Mouse (Mus musculus) embryonic facial prominence, embryonic 12.5 days (tissue): Measurements from ENCODE around the gene Scn10a. TPM values are rescaled to one million over a fixed set of nuclear protein-coding genes. Genes with fewer than 3 reads are reported as not detected.
A peak's percentile ranks its signal among the peaks of the same experiment; 100 is the strongest.

Experiments used
- ATAC-seq: fragments of 200-750 bp; cut with Nextera tagmentation; 2 replicates; pipeline ENCODE4 v1.8.0; 2017; ENCODE audit not compliant: insufficient number of reproducible peaks, insufficient read depth, low FRiP score, low TSS enrichment
- H3K27ac ChIP-seq: fragments of 300-500 bp; sonication (generic); 2 replicates; pipeline ENCODE4 v1.5.1; 2016; ENCODE audit warnings: mild to moderate bottlenecking
- H3K27me3 ChIP-seq: fragments of 300-500 bp; sonication (generic); 2 replicates; pipeline ENCODE4 v1.6.1; 2016; ENCODE audit warnings: mild to moderate bottlenecking, moderate library complexity
- H3K36me3 ChIP-seq: fragments of 300-500 bp; sonication (generic); 2 replicates; pipeline ENCODE4 v1.6.1; 2016; ENCODE audit warnings: mild to moderate bottlenecking
- H3K4me1 ChIP-seq: fragments of 300-500 bp; sonication (generic); 2 replicates; pipeline ENCODE4 v1.6.1; 2016
- H3K4me2 ChIP-seq: fragments of 300-500 bp; sonication (generic); replicated peaks from 2 replicates; pipeline ENCODE4 v1.6.1; 2016; ENCODE audit warnings: mild to moderate bottlenecking, moderate library complexity
- H3K4me3 ChIP-seq: fragments of 300-500 bp; sonication (generic); 2 replicates; pipeline ENCODE4 v1.5.1; 2016; ENCODE audit warnings: mild to moderate bottlenecking
- H3K9ac ChIP-seq: fragments of 300-500 bp; sonication (generic); 2 replicates; pipeline ENCODE4 v1.6.1; 2016; ENCODE audit warnings: mild to moderate bottlenecking, moderate library complexity
- H3K9me3 ChIP-seq: fragments of 300-500 bp; sonication (generic); 2 replicates; pipeline ENCODE4 v1.6.1; 2016; ENCODE audit warnings: mild to moderate bottlenecking, moderate library complexity
- WGBS: fragments of 180-500 bp; shearing (Covaris S2); methylation state at CpG from one replicate; pipeline ENCODE4 v1.1.7; 2016; 5-methylcytosine and 5-hydroxymethylcytosine counted together
- polyA plus RNA-seq: library from polyadenylated mRNA; unstranded; fragments of >200 nt; fragmentation: Nextera tagmentation; extraction: Ambion mirVana; gene quantifications from 2 replicates; pipeline ENCODE4 v1.2.1, GENCODE M21; 2016

Scn10a gene
- polyA plus RNA-seq, 1 experiment from 2014 or later = 1.6 TPM

- 84% methylated on average over 10 of the region's 10 CpGs for WGBS
- Histone ChIP-seq H3K36me3 (no peaks in the 10 kb centered on the region), H3K4me3 (no peak overlapping the region), H3K27me3 (no peaks in the 10 kb centered on the region), H3K4me1 (peaks cover 6% of the 10 kb centered on the region; the same call in 1 of the 2 replicates), H3K9me3 (no peaks in the 10 kb centered on the region), H3K4me2 (no peak overlapping the region), H3K27ac (no peak overlapping the region), H3K9ac (no peak overlapping the region)
- ATAC-seq = no peak
Measured at GRCm38 (mm10) chr9:119598501-119598900, 120.6 kb downstream of the Scn10a start.

- ATAC-seq = no peak
- H3K9me3 ChIP-seq = no peaks in the 10 kb centered on the region
Measured at GRCm38 (mm10) chr9:119597332-119597731, 121.8 kb downstream of the Scn10a start.

GRCm38 (mm10) chr9:119589592-119589991 lies 129.5 kb downstream of the Scn10a start:
- Histone ChIP-seq H3K4me2 (no peak overlapping the region), H3K4me1 (0 out of 2 replicates have a peak, but pooled peaks cover 6% of the 10 kb centered on the region), H3K9ac (no peak overlapping the region), H3K36me3 (no peaks in the 10 kb centered on the region), H3K27me3 (no peaks in the 10 kb centered on the region), H3K9me3 (no peaks in the 10 kb centered on the region), H3K4me3 (no peak overlapping the region), H3K27ac (no peak overlapping the region)
- no peak for ATAC-seq
- WGBS = 86% methylated on average over 8 of the region's 8 CpGs

More at GRCm38 (mm10) chr9:119597332-119597731, 121.8 kb downstream of the Scn10a start:
- Histone ChIP-seq H3K9ac (no peak overlapping the region), H3K4me3 (no peak overlapping the region), H3K4me2 (no peak overlapping the region), H3K27me3 (no peaks in the 10 kb centered on the region), H3K4me1 (peaks cover 6% of the 10 kb centered on the region; the same call in 1 of the 2 replicates), H3K27ac (no peak overlapping the region), H3K36me3 (no peaks in the 10 kb centered on the region)
- WGBS = 74% methylated on average over 8 of the region's 8 CpGs

- H3K27ac ChIP-seq = no peak overlapping the region
- no peaks in the 10 kb centered on the region for H3K36me3 ChIP-seq
- H3K4me2 ChIP-seq = peak overlapping the region; percentile 21
- no peaks in the 10 kb centered on the region for H3K27me3 ChIP-seq
- H3K4me1 ChIP-seq = 0 out of 2 replicates have a peak, but pooled peaks cover 6% of the 10 kb centered on the region
- no peak overlapping the region for H3K9ac ChIP-seq
- H3K4me3 ChIP-seq = no peak overlapping the region
- 33% methylated on average over 26 of the region's 26 CpGs for WGBS
- H3K9me3 ChIP-seq = no peaks in the 10 kb centered on the region
- 0 out of 2 replicates have a peak, but pooled peaks have one; percentile 41 for ATAC-seq
Measured at GRCm38 (mm10) chr9:119588763-119589449, 130.2 kb downstream of the Scn10a start.

GRCm38 (mm10) chr9:119580668-119581067 lies 138.5 kb downstream of the Scn10a start:
- no peak for ATAC-seq
- no peak overlapping the region for H3K27ac ChIP-seq
- no peaks in the 10 kb centered on the region for H3K9me3 ChIP-seq
- H3K4me3 ChIP-seq = no peak overlapping the region
- peaks cover 10% of the 10 kb centered on the region; the same call in 1 of the 2 replicates for H3K4me1 ChIP-seq
- H3K4me2 ChIP-seq = no peak overlapping the region
- H3K9ac ChIP-seq = no peak overlapping the region
- H3K27me3 ChIP-seq = peaks cover 56% of the 10 kb centered on the region
- 0% methylated on average over 6 of the region's 6 CpGs for WGBS
- H3K36me3 ChIP-seq = no peaks in the 10 kb centered on the region

GRCm38 (mm10) chr9:119580187-119580586 lies 138.9 kb downstream of the Scn10a start:
- ATAC-seq = no peak
- Histone ChIP-seq H3K36me3 (no peaks in the 10 kb centered on the region), H3K4me1 (peaks cover 10% of the 10 kb centered on the region; the same call in 1 of the 2 replicates), H3K27me3 (peaks cover 61% of the 10 kb centered on the region), H3K4me2 (no peak overlapping the region), H3K27ac (no peak overlapping the region), H3K4me3 (no peak overlapping the region), H3K9ac (no peak overlapping the region), H3K9me3 (no peaks in the 10 kb centered on the region)
- 90% methylated on average over 17 of the region's 17 CpGs for WGBS

GRCm38 (mm10) chr9:119578636-119579438 lies 140.3 kb downstream of the Scn10a start, which contains the start of gene Scn5a:
Scn5a (minus strand) TSS chr9:119579016.
- H3K9me3 ChIP-seq = no peaks in the 10 kb centered on the region

GRCm38 (mm10) chr9:119578311-119578635 lies 140.8 kb downstream of the Scn10a start:
- Histone ChIP-seq H3K9me3 (no peaks in the 10 kb centered on the region), H3K4me2 (peak overlapping the region; percentile 98), H3K27me3 (peaks cover 78% of the 10 kb centered on the region), H3K9ac (peak overlapping the region; percentile 63), H3K4me3 (peak overlapping the region; percentile 55), H3K4me1 (peaks cover 10% of the 10 kb centered on the region; the same call in 1 of the 2 replicates), H3K36me3 (no peaks in the 10 kb centered on the region), H3K27ac (no peak overlapping the region)
- under 1% methylated on average over 24 of the region's 24 CpGs for WGBS
- no peak for ATAC-seq

More at GRCm38 (mm10) chr9:119578636-119579438, 140.3 kb downstream of the Scn10a start, which contains the start of gene Scn5a:
- H3K27me3 ChIP-seq = peaks cover 73% of the 10 kb centered on the region
- peak within 1 kb of the TSS; percentile 98 for H3K4me2 ChIP-seq
- H3K36me3 ChIP-seq = no peaks in the 10 kb centered on the region
- H3K27ac ChIP-seq = no peak within 1 kb of the TSS
- 1% methylated on average over 83 of the region's 99 CpGs for WGBS
- peak within 1 kb of the TSS; percentile 63 for H3K9ac ChIP-seq
- H3K4me3 ChIP-seq = peak within 1 kb of the TSS; percentile 55
- peaks cover 10% of the 10 kb centered on the region; the same call in 1 of the 2 replicates for H3K4me1 ChIP-seq
- peak; percentile 43; the same call in 1 of the 2 replicates for ATAC-seq

- Histone ChIP-seq H3K36me3 (no peaks in the 10 kb centered on the region), H3K4me3 (no peak overlapping the region), H3K9ac (no peak overlapping the region), H3K4me1 (peaks cover 12% of the 10 kb centered on the region; the same call in 1 of the 2 replicates), H3K27me3 (peaks cover 91% of the 10 kb centered on the region), H3K27ac (no peak overlapping the region), H3K9me3 (no peaks in the 10 kb centered on the region), H3K4me2 (no peak overlapping the region)
- WGBS = 69% methylated on average over 2 of the region's 2 CpGs
- ATAC-seq = no peak
Measured at GRCm38 (mm10) chr9:119576977-119577376, 142.1 kb downstream of the Scn10a start.

- no peak overlapping the region for H3K4me3 ChIP-seq
- no peak overlapping the region for H3K9ac ChIP-seq
- peaks cover 20% of the 10 kb centered on the region; the same call in 1 of the 2 replicates for H3K4me1 ChIP-seq
- no peaks in the 10 kb centered on the region for H3K36me3 ChIP-seq
- H3K27me3 ChIP-seq = peaks cover 97% of the 10 kb centered on the region
- WGBS = 53% methylated on average over 9 of the region's 9 CpGs
- no peak for ATAC-seq
- H3K27ac ChIP-seq = no peak overlapping the region
- no peak overlapping the region for H3K4me2 ChIP-seq
- no peaks in the 10 kb centered on the region for H3K9me3 ChIP-seq
Measured at GRCm38 (mm10) chr9:119575732-119576131, 143.4 kb downstream of the Scn10a start.

- 79% methylated on average over 7 of the region's 7 CpGs for WGBS
- no peak overlapping the region for H3K27ac ChIP-seq
- H3K4me1 ChIP-seq = peaks cover 20% of the 10 kb centered on the region; the same call in 1 of the 2 replicates
- no peak overlapping the region for H3K4me3 ChIP-seq
- H3K4me2 ChIP-seq = no peak overlapping the region
- H3K9me3 ChIP-seq = no peaks in the 10 kb centered on the region
- peaks cover 94% of the 10 kb centered on the region for H3K27me3 ChIP-seq
- H3K36me3 ChIP-seq = no peaks in the 10 kb centered on the region
- ATAC-seq = no peak
- no peak overlapping the region for H3K9ac ChIP-seq
Measured at GRCm38 (mm10) chr9:119574366-119574765, 144.8 kb downstream of the Scn10a start.
